Mouse (Mus musculus): ENCODE measurements around the gene Lpar3.

Lpar3 gene

DNA sequence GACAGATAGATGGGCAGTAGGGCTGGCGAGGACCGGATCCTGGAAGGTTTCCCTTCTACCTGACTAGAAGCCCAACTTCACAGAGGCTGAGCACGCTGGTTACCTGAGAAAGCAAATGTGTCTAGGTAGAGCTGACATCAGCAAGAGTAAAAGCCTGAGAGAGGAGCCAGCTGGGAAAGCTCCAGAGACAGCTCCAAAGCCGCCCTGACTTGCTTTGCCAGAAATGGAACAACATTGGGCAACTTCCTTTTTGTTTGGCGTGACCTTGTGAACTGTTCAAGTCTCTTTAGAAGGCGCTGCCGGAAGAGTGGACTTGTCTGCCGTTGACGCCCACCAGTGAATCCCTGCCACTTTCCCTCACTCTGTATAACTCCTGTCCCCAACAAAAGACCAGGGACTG is 39.4 kb downstream of the Lpar3 start:
- DNase-seq (ENCODE audit: low spot score), result no peak

DNA sequence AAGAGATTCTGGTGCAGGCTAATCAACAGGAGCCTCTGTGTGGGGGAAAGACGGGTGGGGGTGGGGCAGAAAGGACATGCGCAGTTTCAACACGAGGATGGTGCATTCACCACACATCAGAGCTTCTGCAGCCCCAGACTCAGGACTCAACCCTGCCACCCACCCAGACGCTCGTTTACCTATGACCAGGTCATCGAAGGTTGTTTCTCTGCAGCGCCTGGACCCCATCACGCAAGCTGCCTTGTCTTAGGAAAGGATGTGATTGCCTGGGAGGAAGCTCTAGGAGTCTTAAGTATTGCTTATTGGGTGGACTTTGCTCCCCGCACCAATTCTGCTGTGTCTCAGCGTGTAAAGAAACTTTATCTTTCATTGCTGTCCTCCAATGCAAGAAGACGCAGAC is 40.1 kb downstream of the Lpar3 start:
- DNase-seq (ENCODE audit: low spot score), result no peak

DNA sequence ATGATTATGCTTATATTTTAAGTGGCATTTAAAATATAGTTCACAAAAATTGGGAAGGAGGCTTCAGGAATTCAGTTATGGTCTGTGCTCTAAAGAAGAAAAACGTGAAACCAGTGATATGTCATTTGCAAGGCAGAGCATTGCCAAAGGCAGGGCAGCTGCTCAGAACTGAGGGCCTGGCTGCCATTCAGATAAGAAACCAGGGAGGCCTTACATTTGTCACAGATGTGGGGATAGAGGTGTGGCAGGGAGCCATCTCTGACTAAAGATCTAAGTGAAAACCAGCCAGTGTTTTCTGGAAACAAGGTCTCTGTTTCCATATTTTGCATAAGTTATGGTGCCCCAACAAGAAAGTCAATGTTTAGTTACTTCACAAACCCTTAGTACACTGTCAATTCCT is 41.8 kb downstream of the Lpar3 start:
- no peak for DNase-seq (ENCODE audit: low spot score)

DNA sequence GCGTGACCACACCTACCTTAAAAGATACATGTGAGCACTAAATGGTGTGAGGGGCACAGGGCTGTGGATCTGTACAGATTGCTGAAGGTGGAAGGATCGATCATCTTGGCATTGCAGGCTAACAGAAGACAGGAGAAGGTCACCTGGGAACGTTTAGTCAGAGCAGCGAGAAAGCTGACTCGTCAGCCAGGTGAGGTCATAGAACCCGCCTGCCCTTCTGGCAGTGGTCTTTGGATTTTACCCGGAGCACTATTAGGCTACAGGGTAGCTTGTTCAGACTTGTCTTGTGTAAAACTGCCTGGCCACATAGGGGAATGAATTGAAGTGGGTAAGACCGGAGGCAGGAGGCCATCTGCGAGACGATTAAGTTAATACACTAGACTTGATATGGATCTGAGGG is 43.4 kb downstream of the Lpar3 start:
- DNase-seq (ENCODE audit: low spot score), result no peak

DNA sequence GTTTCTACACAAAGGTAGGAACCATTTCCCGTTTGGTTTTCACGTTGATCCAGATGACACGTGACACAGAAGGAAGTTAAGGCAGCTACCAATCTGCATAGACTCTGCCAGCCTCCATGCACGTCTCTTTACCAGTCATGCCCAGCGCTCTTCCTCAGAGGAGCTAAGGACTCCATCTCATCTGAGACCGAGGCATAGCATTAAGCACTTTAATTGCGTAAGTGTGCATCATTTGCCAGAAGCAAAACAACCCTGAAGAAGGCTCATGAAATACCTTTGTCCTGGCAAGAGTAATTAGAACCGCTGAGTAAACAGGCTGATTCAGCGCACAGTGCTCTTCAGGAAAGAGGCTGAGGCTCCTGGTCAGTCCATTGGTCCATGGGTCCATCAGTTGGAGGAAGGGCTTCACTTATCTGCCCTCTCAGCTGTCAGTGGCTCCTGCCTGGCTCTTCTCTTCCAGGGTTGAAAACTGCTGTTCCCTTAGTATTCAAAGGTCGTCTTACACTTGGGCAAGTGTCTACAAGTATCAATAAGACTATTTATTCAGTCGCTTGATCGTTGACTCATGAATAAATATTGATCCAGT is 44.9 kb downstream of the Lpar3 start:
- DNase-seq (ENCODE audit: low spot score), result no peak

DNA sequence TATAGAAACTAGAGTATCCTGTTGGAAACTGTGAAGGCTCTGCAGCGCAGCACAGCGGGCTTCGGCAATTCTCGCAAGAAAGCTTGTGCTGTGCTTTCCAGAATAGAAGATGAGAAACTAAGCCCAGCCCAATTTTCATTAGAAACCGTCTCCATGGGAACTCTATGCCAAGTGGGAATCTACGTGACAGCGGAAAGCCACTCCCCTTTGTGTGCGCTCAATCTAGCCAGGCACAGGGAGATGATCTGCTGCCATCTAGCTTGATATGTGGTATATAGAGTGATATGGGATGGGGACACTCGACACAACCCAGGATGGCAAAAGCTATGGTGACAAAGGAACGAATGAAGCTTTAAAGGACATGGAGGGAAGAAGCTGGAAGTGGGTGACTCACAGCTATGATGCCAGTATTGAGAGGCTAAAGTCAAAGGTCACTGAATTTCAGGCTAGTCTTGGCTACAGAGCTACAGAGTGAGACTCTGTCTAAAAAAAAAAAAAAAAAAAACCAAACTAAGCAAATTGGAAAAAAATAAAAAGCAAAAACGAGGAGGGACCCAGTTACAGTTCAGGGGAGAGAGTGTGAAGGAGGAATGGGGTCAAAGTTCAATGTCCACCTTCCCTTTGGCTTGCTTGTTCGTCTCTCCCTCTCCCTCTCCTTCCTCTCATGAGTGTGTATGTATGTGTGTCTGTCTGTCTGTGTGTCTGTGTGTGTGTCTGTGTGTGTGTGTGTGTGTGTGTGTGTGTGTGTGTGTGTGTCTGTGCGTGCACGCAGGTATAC is 47.5 kb downstream of the Lpar3 start:
- DNase-seq (ENCODE audit: low spot score), result no peak

DNA sequence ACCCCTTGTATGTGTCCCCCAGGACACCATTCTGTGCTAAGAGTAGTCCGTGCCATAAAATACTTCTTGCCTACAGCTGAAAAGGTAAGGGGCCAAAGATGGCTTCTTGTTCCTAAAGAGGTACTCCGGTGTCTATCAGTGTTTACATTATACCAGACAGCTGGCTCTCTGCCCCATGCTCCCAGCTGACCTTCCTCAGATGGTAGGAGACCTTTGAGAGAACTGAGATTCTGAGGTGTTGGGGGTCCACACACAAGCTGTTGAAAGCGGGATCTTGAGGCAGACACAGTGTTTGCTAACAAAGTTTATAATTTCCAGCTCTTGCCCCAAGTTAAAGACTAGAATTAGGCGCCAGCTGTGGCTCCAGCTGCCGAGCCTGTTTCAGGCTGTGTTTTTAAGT is 53.7 kb downstream of the Lpar3 start:
- no peak for DNase-seq (ENCODE audit: low spot score)

DNA sequence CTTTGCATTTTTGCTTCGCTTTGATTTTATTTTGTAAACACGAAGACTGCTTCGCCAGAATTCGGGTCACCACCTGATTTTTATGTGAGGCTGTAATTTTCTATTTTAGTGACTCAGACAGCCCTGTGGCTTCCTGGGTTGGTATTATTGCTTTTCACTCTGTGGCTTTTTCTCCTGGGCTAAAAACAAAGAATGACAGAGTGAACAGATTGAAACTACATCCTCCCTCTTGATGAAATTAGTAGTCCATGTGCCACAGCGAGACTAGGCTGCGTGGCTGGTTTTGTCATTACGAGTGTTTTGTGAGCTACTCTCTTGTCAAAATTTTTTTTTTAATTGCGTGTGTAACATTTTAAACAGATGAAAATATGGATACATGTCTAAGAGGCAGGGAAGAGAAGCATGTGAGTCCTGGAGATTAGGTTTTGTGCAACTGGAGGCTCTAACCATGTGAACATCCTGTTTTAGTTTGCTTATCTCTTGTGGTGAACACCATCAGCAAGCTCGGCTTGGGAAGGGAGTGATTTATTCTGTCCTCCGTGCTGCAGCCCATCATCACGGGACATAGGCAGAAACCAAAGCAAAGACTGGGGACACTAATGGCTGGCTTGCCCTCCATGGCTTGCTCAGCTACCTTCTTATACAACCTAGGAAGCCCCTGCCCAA is 54.7 kb downstream of the Lpar3 start:
- DNase-seq (ENCODE audit: low spot score), result no peak

DNA sequence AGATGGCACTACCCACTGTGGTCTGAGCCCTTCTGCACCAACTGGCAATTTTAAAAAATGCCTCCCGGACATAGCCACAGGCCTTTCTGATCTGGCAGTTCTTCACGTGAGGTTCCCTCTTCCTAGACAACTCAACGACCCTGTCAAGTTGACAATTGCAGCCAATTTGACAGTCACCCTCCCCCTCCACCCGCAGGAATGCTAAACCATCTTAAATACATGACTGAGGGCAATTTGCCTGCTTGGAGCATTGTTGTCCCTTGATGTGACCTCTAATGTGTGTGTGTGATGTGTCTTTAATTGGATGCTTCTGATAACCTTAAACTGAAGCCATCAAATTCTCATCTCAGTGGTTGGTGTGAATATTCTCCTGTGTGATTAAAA is 55.3 kb downstream of the Lpar3 start:
- DNase-seq (ENCODE audit: low spot score), result no peak

DNA sequence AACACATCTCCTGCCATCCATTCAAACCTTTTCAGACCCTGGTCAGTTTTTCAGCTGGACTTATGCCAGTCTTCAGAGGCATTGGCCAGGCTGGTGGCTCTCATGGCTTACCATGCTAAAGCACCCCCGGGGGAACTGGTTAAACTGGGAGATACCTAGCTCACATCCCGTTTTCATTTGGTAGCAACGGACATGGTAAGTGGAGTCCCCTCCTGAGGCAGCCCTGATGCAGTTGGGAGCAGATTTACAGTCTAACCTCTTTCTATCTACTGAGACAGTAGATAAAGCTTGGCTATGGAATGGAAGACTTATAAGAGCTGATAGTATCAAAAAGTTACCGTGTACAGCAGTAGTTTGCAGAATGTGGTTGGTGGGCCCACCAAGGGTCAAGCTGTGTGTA is 56.2 kb downstream of the Lpar3 start:
- no peak for DNase-seq (ENCODE audit: low spot score)

DNA sequence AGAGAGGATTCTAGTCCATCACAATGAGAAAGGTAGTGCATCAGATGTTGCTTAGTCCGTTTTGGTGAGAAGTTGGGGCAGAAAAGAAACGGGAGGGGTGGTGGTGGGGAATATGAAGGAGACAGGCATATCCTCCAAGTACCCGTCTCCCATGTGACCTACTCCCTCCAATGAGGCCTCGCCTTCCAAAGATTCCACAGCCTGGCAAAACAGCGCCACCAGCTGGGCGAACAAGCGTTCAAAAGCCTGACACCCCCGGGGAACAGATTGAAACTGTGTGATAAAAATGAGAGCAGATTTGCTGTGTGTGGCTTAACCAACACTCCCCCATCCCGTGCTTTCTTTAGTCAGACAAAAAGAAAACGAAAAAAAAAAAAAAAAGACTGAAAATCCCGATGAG is 56.7 kb downstream of the Lpar3 start:
- no peak for DNase-seq (ENCODE audit: low spot score)

DNA sequence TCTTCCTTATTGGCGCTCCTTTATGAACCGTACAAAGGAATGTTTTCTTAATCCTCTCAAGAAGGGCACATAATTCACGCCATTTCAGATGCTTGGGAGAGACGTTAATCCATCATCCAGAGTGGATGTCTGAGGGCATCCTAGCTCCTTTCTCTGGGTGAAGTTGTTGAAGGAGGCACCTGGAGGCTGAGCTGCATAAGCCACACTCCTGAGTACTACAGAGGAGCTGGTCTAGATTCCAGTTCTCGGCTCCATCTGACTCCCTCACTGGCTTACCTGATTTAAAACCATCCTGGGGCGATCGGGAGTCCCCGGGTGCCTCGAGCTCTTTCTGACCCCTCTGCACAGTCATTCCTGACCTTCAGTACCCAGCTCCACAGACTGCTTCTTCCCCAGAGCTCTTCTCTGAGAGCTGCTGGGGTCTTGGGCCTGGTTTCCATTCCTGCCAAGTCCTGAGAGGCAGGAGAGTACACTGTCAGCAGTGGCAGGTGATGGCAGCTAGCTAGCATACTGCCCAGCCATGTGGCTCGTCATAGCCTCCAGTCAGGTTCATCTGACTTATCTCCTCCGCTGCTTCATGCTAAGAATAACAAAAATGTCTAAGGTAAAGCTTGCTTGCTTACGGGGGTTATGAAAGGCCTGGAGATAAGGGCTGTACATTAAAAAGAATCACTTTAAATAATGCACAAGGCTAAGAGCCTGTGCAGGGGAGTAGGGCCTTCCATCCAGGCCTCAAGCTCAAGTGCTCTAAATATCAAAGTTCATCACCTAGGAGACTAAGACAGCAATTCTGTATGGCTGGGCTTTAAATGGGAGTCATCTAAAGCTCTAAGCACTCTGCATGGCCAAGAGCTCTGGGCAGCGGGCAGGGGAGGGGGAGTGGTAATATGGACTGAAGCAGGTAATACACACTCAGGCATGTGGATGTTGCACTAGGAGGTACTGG is 57.7 kb downstream of the Lpar3 start:
- DNase-seq (ENCODE audit: low spot score), result no peak

DNA sequence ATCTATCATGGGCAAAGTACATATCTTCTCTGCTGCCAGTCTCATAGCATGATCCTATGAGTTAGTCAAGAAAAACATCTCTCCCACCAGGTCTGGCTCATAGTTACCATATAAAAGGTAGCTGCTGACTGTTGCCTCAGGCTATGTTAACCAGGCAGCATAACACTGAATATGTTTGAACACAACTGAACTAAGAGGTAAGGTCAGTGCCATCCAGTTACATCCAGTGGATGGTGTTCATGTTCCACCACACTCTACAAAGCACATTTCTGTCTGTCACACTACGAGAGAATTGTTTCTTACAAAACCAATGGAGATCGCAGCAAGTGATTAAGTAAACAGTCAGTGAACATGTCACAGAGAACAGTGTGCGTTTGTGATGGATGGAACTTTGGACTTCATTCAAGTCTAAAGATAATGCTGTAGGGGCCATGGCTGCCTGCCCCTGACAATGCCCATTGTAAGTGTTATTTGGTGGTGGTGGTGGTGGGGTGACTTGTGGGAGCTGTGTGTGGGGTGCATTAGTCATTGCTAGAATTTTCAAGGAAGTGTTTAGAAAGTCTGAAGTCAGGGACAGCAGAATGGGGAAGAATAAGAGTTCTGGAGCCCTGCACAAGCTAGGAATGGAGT is 63.1 kb downstream of the Lpar3 start:
- no peak for DNase-seq (ENCODE audit: low spot score)

DNA sequence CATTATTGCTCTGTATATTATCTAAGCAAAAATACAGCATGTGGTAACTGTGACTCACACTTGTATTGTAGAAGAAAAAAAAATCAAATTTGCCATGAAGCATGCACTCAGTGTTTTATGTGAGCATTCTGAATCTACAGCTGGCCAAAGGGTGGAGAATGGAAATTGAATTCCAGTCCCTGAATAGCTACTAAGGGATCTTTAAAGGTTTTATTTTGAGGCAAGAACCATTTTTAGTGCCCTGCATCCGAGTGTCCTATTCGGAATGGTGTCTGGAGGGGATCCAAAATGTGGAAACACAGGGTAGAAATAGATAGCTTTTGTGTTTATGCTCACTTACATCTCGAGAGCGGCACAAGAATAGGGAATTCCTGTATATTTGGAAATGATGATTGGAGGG is 65.4 kb downstream of the Lpar3 start:
- no peak for DNase-seq (ENCODE audit: low spot score)

DNA sequence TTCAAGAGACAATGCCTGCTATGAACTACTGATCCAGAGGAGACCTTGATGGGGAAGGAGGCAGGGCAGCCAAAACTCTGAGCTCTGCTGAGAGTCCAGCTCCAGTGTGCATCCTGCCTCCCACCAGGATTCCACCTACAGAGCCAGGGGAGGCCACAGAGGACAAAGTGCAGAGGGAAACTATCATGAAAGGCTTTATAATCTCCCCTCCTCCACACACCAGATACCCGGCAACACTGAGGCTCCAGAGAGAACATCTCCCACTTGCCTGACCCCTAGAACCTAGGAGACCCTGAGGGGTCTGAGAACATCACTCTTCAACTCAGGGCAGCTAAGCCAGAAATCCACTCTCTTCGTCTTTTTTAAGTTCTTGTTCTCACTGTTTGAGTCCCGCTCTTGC is 71.2 kb downstream of the Lpar3 start:
- no peak for DNase-seq (ENCODE audit: low spot score)

DNA sequence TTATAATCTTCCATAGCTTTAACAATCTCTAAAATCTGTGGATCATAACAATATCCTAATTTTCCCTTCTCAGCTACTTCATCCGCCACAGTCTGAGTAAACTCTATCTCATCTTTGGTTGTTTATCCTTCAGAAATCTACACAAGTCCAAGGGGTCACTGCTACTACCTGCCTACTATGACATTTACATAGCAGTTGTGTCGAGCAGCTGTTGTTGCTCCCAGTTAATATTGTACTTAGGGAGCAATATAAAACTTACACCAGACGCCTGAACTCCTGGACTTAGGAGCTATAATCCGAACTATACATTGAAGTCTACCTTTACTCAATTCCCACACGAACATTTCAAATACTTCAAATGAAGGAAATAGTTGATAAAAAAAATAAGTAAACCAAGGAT is 71.8 kb downstream of the Lpar3 start:
- DNase-seq (ENCODE audit: low spot score), result no peak

DNA sequence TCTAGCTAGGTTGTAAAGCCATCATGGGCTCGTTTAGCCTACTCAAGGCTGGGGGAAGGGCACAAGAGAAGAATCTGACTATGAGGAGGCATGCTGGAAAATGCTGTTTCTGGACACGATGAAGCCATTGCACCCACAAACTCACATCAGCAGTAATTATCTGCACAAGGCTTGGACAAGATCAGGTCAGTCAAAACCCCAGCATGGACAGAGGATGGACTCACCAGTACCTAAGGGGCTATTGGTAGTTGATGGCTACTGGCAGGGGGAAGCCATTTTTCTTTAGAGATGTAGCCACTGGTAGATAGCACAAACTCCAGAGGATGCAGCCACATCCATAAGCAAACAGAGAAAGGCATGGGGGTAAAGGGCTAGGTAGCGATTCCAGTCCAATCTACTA is 81.7 kb downstream of the Lpar3 start:
- DNase-seq (ENCODE audit: low spot score), result no peak

DNA sequence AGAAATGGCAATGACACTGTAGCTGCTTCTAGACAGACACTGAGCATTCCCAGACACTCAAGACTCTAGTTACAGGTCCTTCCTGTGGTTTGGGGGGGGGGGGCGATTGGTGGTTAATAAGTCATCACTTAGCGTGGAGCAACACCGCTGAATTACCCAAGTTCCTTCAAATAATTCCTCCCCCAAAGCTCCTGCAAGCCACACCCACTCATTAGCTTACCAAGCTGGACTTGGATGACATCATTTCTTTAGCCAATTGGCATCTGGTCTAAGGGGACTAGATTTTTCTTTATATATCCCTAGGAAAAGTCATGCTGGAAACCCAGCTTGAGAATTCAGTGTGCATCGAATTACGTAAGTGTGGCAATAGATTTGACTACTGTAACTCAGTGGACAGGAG is 82.4 kb downstream of the Lpar3 start:
- DNase-seq (ENCODE audit: low spot score), result no peak

DNA sequence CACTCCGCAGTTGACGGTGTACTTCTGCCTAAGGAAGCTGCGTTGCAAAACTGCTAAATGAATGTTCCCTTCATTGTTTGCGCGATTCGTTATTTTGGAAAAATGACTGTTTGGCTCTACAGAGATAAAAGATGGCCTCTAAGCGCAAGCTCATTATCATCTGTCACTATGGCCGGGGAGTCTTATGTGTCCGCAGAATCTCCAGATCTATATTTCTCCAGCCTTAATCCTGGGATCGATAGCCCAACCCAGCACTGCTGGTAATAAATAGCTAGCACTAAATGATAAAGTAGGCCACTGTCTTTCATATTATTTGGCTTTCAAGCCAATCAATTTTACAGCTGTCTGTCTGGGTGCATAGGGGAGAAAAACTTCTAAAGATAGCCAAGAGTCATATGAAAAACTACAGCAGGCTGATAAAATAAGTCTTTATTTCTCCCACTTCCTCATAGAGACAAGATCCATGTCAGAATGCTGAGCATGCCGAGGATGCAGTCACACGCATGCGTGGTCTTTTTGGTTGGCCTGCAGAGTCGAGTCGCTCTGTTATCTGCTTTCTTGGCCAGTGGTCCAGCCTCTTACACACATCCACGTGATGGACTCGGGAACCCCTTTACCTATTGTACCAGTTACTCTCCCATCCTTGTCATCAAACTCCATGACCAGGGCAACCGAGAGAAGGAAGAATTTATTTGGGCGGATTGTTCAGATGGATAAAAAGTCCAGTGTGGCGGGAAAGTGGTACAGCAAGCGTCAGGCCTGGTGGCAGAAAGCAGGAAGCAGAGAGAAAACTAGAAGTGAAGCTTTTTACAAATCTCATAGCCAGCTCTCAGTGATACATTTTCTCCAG is 84.0 kb downstream of the Lpar3 start:
- DNase-seq (ENCODE audit: low spot score), result no peak

DNA sequence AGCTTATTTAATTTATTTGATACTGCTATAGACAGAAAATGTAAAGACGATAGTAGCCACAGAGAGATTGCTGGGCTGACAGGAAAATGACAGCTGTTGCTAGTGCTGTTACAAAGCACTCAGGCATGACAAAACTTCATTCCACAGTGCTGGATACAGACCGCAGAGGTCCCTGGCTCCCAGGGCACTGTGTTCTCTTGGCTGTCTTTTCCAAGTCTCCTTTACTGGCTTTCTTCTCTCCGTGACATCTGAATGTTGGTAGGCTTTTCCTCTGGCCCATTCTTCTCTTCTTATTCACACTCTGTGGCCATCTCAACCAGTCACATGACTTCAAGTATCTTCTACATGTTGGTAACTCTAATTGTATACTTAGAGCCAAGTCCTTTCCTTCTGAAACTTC is 86.6 kb downstream of the Lpar3 start:
- DNase-seq (ENCODE audit: low spot score), result no peak

DNA sequence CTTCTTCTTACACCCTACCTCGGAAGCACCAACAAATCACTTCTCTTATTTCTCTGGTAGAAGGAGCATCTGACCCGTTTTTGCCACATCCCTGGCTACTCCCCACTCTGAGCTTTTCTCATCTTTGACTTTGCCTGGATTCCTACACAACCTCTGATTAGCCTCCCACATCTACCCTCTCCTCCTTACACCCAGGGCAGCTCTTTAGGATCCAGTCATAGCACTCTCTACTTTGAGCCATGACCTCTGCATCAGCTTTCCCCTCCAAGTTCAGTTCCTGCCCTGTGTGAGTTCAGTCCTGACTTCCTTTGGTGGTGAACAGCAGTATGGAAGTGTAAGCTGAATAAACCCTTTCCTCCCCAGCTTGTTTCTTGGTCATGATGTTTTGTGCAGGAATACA is 87.1 kb downstream of the Lpar3 start:
- DNase-seq (ENCODE audit: low spot score), result no peak
